Mouse (Mus musculus): Measurements from ENCODE around the gene Fgf6.

Fgf6 gene

DNA sequence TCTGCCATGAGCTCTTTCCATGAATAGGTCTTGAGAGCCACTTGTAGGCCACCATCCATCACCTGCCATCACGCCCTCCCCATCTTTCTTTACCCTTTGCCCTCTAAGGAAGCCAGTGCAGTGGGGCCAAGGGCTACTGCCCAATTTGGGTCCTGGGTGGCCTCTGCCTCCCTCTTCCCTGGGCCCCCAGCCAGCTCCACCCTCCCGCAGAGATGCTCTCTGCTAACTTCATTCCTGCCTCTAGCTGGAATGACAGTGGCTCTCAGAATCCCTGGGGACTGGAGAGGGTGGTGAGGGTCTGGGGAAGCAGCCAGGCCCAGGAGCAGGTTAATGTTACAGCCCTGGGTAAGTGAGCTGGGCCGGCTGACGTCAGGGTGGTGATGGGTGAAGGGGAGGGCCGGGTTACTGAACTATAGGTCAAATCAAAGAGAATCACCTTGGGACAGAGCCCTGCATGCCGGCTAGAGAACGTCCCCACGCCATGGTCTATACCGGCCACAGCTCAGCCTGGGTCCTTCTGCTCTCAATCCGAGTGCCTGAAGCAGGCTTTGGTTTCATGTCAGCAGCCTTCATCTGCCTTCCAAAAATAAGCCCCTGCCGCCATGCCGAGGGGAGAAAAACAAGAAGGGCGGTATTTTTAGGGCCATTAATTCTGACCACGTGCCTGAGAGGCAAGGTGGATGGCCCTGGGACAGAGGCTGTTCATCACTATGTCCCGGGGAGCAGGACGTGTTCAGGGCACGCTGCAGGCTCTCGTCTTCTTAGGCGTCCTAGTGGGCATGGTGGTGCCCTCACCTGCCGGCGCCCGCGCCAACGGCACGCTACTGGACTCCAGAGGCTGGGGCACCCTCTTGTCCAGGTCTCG, at the start of gene Fgf6:
Gene Fgf6 (plus strand): TSS at position 681 of the 865 bp plus-strand sequence.
- no peak for DNase-seq

DNA sequence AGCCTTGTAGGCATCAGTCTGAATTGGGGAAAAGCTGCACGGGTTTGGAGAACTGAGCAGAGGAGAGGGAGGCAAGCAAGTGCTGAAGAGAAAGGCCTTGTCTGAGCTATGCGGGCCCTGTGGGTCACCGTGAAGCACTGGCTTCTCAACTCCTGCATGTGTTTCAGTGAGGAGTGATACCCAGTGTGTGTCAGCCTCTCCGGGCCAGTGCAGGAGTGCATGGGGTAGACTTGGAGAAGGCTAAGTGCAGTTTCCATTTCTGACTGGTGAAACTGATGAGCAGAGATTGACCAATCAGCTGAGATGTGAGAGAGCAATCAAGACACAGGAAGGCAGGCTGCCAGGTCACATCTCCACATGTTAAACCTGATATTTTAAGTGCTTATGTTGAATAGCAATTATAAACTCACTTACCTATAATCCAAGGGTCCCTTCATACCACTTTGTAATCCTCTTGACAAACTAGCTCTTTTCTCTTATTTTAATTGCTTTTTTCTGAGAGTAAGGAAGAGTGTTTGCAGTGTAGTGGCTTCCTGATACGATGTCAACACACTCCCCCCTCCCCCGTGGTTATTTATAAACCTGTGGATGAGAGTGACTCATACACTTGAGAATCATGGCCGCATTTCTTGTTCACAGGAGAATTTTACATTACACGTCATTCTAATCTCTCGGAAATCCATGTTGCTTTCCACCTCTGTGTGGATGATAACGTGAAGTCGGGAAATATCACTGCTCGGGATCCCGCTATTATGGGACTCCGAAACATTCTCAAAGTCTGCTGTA, 49.0 kb upstream of the Fgf6 start:
- DNase-seq: no peak

DNA sequence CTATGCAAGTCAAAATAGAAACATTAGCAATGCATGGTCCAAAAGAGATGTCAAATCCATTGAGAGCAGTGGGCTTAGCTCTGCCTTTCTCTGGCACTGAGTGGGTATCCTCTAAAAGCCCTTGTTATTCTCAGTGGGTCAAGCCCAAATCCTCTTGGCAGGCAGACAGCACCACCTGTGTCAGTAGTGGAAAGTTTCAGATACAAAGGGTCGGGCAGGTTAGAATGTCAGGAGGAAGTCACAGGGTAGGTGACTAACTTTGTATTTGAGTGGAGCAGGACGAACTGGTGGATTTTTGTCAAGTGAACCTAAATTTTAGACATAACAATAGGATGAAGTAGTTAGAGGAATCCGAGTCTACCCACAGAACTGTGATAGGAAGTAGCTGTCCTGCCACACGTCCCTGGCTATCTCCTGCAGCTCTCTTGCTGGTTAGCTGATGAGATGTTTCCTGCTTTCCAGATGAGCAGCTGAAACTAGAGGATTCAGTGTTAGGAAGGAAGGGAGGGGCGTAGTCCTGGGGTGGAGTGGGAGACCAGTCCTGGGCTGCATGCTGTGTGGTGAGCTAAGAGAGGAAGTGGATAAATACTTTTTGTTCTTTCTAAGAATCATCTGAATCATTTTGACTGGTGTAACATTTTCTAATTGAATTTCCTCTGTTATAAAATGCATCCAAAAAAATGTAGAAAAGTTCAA, 33.7 kb upstream of the Fgf6 start:
- DNase-seq: peak; percentile 15 to 34

DNA sequence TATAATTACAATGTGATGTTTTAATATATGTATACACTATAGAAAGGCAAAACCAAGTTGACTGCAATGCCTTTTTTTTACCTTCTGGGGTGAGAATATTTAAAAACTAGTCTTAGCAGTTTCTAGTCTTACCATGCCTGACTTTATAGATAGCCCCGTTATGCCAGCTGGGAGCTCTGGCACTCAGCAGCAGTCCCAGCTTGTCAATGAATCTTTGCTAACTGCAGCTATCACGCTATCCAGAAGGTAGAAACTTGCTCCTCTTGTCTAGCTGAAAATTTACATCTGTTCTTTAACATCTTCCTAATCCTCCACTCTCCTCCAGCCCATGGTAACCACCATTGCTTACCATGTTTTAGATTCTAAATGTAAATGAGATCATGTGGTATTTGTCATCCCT, 21.7 kb upstream of the Fgf6 start:
- DNase-seq: no peak

DNA sequence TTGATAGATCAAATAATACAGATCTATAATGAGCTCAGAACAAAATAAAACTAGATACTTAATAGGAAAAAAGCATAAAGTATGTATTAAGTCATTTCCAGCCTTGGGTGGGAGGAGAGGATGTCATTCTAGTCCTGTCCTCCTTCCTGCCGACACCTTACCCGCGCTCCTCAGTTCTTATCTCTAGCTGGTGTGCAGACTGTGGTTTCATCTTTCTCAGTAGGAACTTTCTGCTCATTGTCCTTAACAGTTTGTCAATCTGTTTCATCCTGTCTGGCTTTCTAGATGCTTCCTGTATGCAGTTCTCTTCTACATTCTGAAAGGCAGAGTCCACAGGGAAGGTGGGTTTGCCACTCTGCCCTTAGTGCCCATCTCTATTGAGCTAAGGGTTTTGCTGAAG, 19.9 kb upstream of the Fgf6 start:
- DNase-seq: no peak

DNA sequence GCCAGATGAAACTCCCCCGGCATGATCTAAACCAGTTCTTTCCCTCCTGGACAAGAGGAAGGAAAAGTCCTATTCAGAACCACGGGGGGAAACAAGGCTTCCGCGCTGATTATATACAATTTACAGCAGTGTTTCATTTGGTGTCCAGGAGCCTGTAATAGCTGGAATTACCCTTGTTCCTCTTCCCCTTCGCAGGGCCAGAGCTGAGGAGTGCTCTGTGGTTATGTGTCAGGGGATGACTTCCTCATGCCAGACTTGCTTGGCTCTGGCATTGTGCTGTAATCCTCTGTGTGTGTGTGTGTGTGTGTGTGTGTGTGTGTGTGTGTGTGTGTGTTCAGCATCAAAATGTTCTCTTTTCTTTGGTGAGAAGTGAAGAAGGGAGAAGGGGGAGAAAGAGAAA, 19.0 kb upstream of the Fgf6 start:
- DNase-seq: peak; percentile 45 to 46

DNA sequence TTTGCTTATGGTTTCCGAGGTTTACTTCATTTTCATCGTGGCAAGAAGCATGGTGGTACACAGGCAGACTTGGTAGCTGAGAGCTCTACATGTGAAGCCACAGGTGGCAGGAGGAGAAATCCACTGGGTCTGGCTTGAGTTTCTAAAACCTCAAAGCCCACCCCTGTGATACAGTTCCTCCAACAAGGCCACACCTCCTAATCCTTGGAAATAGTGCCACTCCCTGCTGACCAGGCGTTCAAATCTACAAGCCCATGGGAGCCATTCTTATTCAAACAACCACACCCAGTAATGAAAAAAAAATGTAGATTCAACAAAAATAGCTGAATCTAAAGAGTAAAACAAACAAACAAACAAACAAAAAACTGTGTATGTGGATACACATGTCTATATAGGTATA, 9.7 kb upstream of the Fgf6 start:
- DNase-seq: no peak

DNA sequence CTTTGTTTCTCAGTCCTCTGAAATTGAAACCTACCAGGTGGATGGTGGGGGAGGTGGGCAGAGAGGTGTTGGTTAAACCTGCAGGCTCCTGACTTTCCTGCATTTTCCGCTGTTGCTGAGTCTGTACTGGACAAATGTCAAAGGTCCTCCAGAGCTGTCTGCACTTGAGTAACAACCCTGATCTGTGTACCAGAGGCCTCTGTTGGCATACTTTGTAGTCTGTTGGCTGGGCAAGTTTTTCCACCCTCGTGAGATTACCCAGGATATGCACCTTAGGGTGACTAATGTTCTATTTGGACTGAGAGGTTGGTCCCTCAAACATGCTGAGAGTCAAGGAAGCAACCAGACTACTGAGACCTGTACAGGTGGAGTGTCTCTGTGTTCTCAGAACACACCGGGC, 8.8 kb upstream of the Fgf6 start:
- DNase-seq: no peak

DNA sequence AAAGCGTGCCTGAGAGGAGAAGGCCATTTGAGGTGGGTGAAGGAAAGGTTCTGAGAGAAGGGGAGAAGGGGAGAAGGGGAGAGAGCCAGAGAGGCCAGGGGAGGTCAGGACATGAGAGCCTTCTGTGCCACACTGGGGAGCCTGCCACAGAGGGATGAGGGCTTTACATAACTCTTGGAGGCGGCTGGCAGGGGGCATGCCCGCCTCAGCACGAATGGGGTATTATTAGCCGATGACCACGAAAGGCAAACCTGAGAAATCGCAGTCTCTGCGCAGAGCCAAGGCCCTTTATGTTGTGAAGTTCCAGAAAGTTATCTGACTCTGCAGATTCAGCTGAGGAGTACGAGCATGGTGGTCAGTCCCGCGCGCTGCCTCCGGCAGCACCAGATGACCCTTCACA, 5.4 kb upstream of the Fgf6 start:
- no peak for DNase-seq

DNA sequence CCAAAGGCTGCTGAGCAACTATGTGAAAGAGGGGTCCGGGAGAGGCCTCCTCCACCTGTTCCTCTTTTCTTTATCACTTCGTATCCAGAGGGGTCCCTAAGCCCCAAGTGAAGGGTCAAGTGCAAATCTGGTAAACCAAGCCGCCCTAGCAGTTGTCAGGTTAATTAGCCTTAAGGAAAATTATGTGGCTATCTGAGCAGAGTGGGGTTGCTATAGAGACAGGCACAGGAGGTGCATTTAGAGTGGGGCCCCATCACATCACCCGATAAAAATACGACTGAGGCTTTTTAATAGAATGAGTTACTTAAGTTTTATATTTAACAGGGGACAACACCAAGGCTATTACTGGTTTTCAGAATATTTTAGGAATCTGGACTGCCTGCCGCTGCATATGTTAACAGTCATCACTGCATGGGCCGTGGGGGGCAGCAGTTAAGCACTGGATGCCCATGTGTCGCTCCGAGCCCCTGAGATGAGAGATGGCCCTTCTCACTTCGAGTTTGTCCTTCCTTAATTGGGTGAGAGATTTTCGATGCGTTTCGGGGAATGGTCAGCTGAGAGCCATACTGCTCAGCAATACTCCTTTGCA, 3.3 kb upstream of the Fgf6 start:
- no peak for DNase-seq

DNA sequence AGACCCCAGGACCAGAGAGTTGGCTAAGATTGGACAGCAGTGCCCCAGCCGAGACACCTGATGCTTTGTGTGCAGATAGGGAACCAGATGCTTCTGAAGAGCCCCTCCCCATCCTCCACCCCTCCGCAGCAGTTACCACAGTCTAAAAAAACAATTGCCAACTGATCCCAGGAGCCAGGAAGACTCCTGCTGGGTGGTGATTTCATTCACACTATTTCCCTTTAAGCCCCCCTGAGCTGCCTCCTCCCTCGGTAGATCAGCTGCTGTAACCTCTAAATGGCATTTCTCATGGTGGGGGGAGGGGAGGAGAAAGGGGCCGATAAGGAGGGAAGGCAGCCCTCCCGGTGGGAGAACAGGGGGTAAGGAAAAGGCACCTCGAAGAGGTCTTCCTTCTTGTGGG, 3.9 kb downstream of the Fgf6 start:
- DNase-seq: no peak

DNA sequence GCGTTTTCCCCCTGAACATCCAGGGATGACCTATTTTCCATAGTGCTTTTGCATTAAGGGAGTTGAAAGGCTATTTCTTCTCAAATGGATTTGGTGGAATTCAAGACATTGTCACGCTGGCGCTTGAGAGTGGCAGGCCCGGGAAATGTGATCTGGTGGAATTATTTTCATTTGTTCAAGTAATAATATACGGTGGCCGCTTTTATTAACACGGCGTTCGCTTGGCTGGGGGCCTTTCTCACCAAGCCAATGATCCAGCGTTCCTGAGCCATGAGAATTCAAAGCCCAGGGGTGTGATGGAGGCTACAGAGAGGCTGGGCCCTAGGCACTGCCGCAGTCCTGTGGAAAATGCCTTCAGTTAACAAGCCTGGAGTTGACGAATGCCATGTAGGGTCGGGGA, 5.0 kb downstream of the Fgf6 start:
- no peak for DNase-seq

DNA sequence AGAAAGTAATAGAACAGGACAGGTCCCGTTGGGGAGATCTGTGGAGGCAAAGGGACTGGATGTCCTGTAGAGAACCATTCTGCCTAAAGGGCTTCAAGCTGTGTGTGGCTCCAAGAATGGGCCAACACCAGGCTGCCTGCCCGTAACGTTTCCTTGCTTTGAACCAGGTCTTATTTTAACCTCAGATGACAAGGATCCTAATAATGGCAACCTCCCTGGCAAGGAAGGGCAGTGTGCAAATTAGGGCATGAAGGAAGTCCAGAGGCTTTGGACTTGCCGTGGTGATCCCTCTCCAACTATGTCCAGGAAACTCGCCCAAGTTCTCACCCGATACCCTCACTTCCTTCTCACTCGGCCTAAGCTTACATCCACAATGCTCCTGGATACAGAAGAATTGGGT, 9.4 kb downstream of the Fgf6 start:
- no peak for DNase-seq

DNA sequence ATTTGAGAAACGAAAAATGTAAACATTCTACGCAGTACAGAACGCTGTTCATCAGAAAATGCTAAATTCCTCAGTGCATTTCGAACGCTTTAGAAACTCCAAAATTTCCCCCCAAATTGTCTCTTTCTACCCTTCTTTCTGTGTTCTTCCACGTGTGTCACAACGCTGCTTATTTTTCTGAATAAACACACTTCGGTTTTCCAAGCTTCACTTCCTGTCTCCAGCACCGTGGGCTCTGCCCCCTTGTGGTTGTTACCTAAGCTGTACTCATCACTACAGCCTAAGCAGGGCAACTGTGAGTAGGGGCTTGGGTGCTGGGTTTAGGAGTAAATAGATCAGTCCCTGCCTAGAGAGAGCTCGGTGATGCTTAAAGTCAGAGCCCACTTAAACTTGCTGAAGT, 19.4 kb downstream of the Fgf6 start:
- peak in 1 of 2 experiments; percentile 11 for DNase-seq

DNA sequence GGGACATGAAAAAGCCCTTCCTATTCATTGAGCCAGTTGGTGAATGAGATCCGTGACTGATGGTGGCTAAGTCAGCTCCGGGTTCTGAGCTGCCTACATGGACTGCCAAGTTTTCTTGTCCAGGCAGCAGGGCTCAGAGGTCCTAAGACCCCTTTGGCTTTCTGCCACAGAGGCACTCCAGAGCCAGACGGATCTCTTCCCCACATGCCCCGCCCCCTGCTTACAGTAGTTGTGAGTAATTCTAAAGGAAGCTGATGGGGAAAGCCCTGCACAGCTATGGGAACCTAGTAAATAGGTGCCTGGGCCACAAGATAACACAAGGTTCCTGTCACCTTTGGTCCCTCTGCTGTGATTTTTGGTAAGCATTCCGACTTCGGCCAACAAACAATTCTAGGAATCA, 29.5 kb downstream of the Fgf6 start:
- peak; percentile 28 to 68 for DNase-seq

DNA sequence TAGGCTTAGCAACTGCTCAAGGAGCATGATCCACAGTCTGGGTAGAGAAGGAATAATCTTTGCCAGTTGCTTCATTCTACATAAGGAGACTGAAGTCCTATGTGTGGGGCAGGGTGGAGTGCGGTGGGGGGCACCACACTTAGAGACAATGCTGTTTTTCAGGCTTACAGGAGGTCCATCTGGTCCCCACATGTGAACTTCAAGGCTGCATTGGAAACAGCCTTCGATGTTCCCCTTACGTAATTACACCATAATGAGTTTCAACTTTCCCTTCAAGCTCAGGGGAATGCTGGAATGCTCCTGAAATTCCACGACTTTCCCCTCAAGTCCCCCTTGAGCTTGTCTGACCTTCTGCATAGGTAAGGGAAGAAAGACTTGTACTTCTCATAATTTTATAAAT, 35.5 kb downstream of the Fgf6 start:
- DNase-seq: no peak

DNA sequence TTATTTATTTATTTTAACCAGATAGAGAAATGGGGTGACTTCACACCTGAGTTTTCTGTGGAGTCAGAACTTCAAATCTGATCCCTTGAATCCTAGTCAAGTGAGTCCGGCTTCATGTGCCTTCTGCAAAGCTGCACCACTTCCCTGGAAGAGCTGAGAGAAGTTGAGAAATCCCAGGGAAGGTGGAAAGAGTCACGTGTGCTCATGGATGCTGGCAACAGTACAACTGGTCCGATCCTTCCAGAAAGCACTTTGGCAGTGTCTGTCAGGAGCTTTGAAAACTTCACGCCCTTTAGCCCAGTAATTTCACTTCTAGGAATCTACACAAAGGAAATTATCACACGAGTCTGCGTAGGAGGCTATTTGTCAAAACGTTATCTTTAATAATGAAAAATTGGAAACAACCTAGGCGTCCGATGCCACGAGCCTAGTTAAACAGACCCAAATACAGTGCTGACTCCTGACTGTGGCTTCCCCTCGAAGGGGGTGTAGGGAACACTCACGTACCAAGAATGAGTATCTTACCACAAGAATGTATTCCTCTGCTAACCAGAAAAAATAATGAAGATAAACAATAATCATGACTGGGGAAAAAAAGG, 41.7 kb downstream of the Fgf6 start:
- DNase-seq: no peak

DNA sequence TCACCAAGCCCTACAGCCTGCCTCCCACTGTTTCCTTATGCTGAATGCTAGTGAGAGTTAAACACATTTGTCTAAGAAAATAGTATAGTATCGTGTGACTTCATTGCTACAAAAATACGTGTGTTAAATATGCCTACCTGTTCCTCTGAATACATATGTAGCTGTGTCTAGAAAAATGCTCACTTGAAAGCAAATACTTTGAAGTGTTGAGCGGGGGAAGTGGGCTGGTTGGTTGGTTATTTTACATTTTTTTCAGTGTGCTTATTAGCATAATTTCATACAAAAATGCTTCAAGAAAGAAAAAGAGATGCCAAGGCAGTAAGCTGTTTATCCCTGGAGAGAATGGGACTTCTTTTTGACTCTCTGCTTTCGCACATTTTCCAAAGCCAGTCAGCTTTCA, 44.6 kb downstream of the Fgf6 start:
- DNase-seq: no peak

DNA sequence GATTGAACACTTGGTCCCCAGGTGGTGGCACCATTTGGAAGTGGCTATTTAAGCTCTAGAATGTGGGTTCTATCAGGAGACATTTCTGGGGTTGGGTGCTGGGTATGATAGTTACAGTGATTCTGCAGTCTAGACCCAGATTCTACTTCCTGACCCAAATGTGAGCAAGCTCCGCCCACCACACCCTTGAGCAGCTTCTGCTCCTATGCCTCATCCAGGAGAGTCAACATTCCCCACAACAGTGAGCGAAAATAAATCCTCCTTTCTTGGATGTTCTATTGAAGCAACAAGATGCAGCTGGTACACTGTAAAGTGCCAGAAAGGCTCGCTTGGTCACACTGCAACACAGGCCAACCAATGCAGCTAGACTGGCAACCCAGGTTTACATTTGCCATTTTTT, 48.5 kb downstream of the Fgf6 start:
- no peak for DNase-seq

DNA sequence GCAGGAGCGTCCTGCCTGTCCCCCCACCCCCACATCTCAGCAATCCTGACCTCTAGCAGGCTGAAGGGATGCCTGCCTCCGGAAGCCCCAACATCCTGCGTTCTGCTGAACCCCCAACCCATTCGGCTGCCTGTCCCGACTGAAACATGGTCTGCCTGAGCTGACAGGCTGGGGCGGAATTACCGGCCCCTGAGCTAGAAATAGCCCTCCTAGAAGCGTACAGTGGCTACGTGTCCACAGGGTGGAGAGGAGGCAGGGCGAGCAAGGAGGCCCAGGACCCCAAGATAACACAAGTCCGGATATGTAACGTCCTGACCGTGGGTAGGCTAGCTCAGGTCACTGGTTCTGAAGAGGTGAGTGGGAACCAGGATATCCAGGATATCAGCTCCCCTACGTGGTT, 49.4 kb downstream of the Fgf6 start:
- no peak for DNase-seq

DNA sequence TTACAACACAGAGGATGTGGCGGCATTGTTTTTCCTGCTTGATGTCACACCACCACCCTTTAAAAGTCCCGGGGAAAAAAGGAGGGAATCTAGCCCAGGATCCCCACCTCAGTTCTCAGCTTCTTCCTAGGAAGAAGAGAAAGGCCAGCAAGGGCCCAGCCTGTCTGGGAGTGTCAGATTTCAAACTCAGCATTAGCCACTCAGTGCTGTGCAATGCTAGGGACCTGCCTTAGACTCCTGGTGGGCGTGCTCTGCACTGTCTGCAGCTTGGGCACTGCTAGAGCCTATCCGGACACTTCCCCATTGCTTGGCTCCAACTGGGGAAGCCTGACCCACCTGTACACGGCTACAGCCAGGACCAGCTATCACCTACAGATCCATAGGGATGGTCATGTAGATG, 57.4 kb downstream of the Fgf6 start, which contains the start of gene Fgf23:
Gene Fgf23 (plus strand): TSS at position 86 of the 400 bp plus-strand sequence.
- DNase-seq: peak in 1 of 2 experiments; percentile 6
